Mouse (Mus musculus) erythroid progenitor cell, adult 5-6 weeks (primary cell): ENCODE data around the gene Fxr1. TPM values are rescaled to one million over a fixed set of nuclear protein-coding genes. Genes with fewer than 3 reads are reported as not detected.

ENCODE experiments used
- total RNA-seq, 2 experiments: library from RNA; stranded (forward) in 1 of 2; stranded (reverse) in 1 of 2; fragments of 150-400 nt in 1 of 2; fragments of 186-747, 209-891 nt in 1 of 2; gene quantifications; 2 replicates each; pipeline versions ENCODE4 v1.2.3 to v1.2.4; 2015 to 2017; ENCODE audit warnings: low replicate concordance in 2 of 2

Gene Fxr1
- total RNA-seq, 2 experiments from 2014 or later: 83.4 to 103 TPM

Other genes with a start within 250 kb of the Fxr1 start
- gene Ttc14, start 220.1 kb upstream of the Fxr1 start, total RNA-seq (2015; ENCODE audit: low replicate concordance): 43.6 and 65.4 TPM in 2 replicates
- gene Ttc14, start 220.1 kb upstream of the Fxr1 start, total RNA-seq (2017; ENCODE audit: low replicate concordance): 114 and 143 TPM in 2 replicates
- gene Ccdc39, start 175.6 kb upstream of the Fxr1 start, total RNA-seq (2015; ENCODE audit: low replicate concordance): not detected in 2 replicates
- 0.26 TPM in 1 of 2 replicates, not detected in the other for gene Ccdc39, start 175.6 kb upstream of the Fxr1 start, total RNA-seq (2017; ENCODE audit: low replicate concordance)
- gene Dnajc19, start 61.4 kb downstream of the Fxr1 start, total RNA-seq (2015; ENCODE audit: low replicate concordance): 56.6 and 69.2 TPM in 2 replicates
- gene Dnajc19, start 61.4 kb downstream of the Fxr1 start, total RNA-seq (2017; ENCODE audit: low replicate concordance): 28.4 and 48.4 TPM in 2 replicates